Mouse (Mus musculus): Measurements from ENCODE around the gene Cldn9. TPM values are rescaled to one million over a fixed set of nuclear protein-coding genes. Genes with fewer than 3 reads are reported as not detected.

Gene Cldn9
- total and polyA plus RNA-seq, 2 experiments, result not detected

- Histone ChIP-seq H3K4me3 (ENCODE audit: insufficient read depth, low read depth, low read length) (no peak overlapping the region), H3K9ac (ENCODE audit: low read depth, low read length) (no peak overlapping the region), H3K79me2 (ENCODE audit: control insufficient read depth, insufficient read depth, low read length) (no peaks in the 10 kb centered on the region), H3K36me3 (ENCODE audit: control insufficient read depth, insufficient read depth, low read length) (no peaks in the 10 kb centered on the region), H3K27ac (replicated peaks; ENCODE audit: insufficient read depth, low read depth, low read length) (no peak overlapping the region), H3K27me3 (ENCODE audit: control insufficient read depth, insufficient read depth, low read length) (0 out of 2 replicates have a peak, but pooled peaks cover 2% of the 10 kb centered on the region), H3K4me1 (ENCODE audit: control insufficient read depth, insufficient read depth, low read length) (no peaks in the 10 kb centered on the region)
- TF ChIP-seq CTCF (IDR thresholded peaks at IDR 0.05; ENCODE audit: low read depth, low read length) (no peak), POLR2A (IDR thresholded peaks at IDR 0.05; ENCODE audit: extremely low read depth, insufficient read depth, low read length) (no peak)
- 73% methylated on average over 1 of the region's 1 CpGs for WGBS
- no peak for DNase-seq (ENCODE audit: extremely low read depth, low read depth, low spot score)
Measured at GRCm38 (mm10) chr17:23694491-23694890, 10.7 kb upstream of the Cldn9 start.

- no peak for TF ChIP-seq POLR2A (IDR thresholded peaks at IDR 0.05; ENCODE audit: extremely low read depth, insufficient read depth, low read length)
- TF ChIP-seq CTCF (IDR thresholded peaks at IDR 0.05; ENCODE audit: low read depth, low read length), result no peak
- DNase-seq (ENCODE audit: extremely low read depth, low read depth, low spot score), result no peak
- no peak overlapping the region for H3K27ac ChIP-seq (replicated peaks; ENCODE audit: insufficient read depth, low read depth, low read length)
- H3K27me3 ChIP-seq (ENCODE audit: control insufficient read depth, insufficient read depth, low read length), result peaks cover 15% of the 10 kb centered on the region
- no peaks in the 10 kb centered on the region for H3K4me1 ChIP-seq (ENCODE audit: control insufficient read depth, insufficient read depth, low read length)
- WGBS, result 32% methylated on average over 15 of the region's 15 CpGs
- H3K36me3 ChIP-seq (ENCODE audit: control insufficient read depth, insufficient read depth, low read length), result no peaks in the 10 kb centered on the region
- no peak overlapping the region for H3K4me3 ChIP-seq (ENCODE audit: insufficient read depth, low read depth, low read length)
- no peak overlapping the region for H3K9ac ChIP-seq (ENCODE audit: low read depth, low read length)
- H3K79me2 ChIP-seq (ENCODE audit: control insufficient read depth, insufficient read depth, low read length), result no peaks in the 10 kb centered on the region
Measured at GRCm38 (mm10) chr17:23683226-23683625, 600 bp downstream of the Cldn9 start.

- WGBS, result 69% methylated on average over 3 of the region's 3 CpGs
- DNase-seq (ENCODE audit: extremely low read depth, low read depth, low spot score), result no peak
Measured at GRCm38 (mm10) chr17:23682530-23682929, 1.3 kb downstream of the Cldn9 start.

GRCm38 (mm10) chr17:23682092-23682491 lies 1.7 kb downstream of the Cldn9 start:
- Histone ChIP-seq H3K79me2 (ENCODE audit: control insufficient read depth, insufficient read depth, low read length) (no peaks in the 10 kb centered on the region), H3K36me3 (ENCODE audit: control insufficient read depth, insufficient read depth, low read length) (no peaks in the 10 kb centered on the region), H3K27me3 (ENCODE audit: control insufficient read depth, insufficient read depth, low read length) (peaks cover 15% of the 10 kb centered on the region), H3K9ac (ENCODE audit: low read depth, low read length) (no peak overlapping the region), H3K4me1 (ENCODE audit: control insufficient read depth, insufficient read depth, low read length) (0 out of 2 replicates have a peak, but pooled peaks cover 1% of the 10 kb centered on the region), H3K27ac (replicated peaks; ENCODE audit: insufficient read depth, low read depth, low read length) (no peak overlapping the region), H3K4me3 (ENCODE audit: insufficient read depth, low read depth, low read length) (no peak overlapping the region)
- no peak for DNase-seq (ENCODE audit: extremely low read depth, low read depth, low spot score)
- no peak for TF ChIP-seq POLR2A (IDR thresholded peaks at IDR 0.05; ENCODE audit: extremely low read depth, insufficient read depth, low read length)
- no peak for TF ChIP-seq CTCF (IDR thresholded peaks at IDR 0.05; ENCODE audit: low read depth, low read length)
- WGBS, result 52% methylated on average over 4 of the region's 4 CpGs

More at GRCm38 (mm10) chr17:23682530-23682929, 1.3 kb downstream of the Cldn9 start:
- Histone ChIP-seq H3K9ac (ENCODE audit: low read depth, low read length) (no peak overlapping the region), H3K79me2 (ENCODE audit: control insufficient read depth, insufficient read depth, low read length) (no peaks in the 10 kb centered on the region), H3K4me3 (ENCODE audit: insufficient read depth, low read depth, low read length) (no peak overlapping the region), H3K4me1 (ENCODE audit: control insufficient read depth, insufficient read depth, low read length) (no peaks in the 10 kb centered on the region), H3K36me3 (ENCODE audit: control insufficient read depth, insufficient read depth, low read length) (no peaks in the 10 kb centered on the region), H3K27ac (replicated peaks; ENCODE audit: insufficient read depth, low read depth, low read length) (no peak overlapping the region), H3K27me3 (ENCODE audit: control insufficient read depth, insufficient read depth, low read length) (peaks cover 15% of the 10 kb centered on the region)
- no peak for TF ChIP-seq POLR2A (IDR thresholded peaks at IDR 0.05; ENCODE audit: extremely low read depth, insufficient read depth, low read length)
- no peak for TF ChIP-seq CTCF (IDR thresholded peaks at IDR 0.05; ENCODE audit: low read depth, low read length)

GRCm38 (mm10) chr17:23681086-23681485 lies 2.7 kb downstream of the Cldn9 start:
- Histone ChIP-seq H3K79me2 (ENCODE audit: control insufficient read depth, insufficient read depth, low read length) (no peaks in the 10 kb centered on the region), H3K27ac (replicated peaks; ENCODE audit: insufficient read depth, low read depth, low read length) (no peak overlapping the region), H3K4me1 (ENCODE audit: control insufficient read depth, insufficient read depth, low read length) (0 out of 2 replicates have a peak, but pooled peaks cover 4% of the 10 kb centered on the region), H3K27me3 (ENCODE audit: control insufficient read depth, insufficient read depth, low read length) (peaks cover 15% of the 10 kb centered on the region), H3K4me3 (ENCODE audit: insufficient read depth, low read depth, low read length) (no peak overlapping the region), H3K36me3 (ENCODE audit: control insufficient read depth, insufficient read depth, low read length) (no peaks in the 10 kb centered on the region), H3K9ac (ENCODE audit: low read depth, low read length) (no peak overlapping the region)
- no peak for DNase-seq (ENCODE audit: extremely low read depth, low read depth, low spot score)
- WGBS, result 43% methylated on average over 10 of the region's 10 CpGs
- TF ChIP-seq POLR2A (IDR thresholded peaks at IDR 0.05; ENCODE audit: extremely low read depth, insufficient read depth, low read length) (no peak), CTCF (IDR thresholded peaks at IDR 0.05; ENCODE audit: low read depth, low read length) (no peak)

GRCm38 (mm10) chr17:23680336-23680735 lies 3.5 kb downstream of the Cldn9 start:
- 73% methylated on average over 9 of the region's 9 CpGs for WGBS
- H3K4me1 ChIP-seq (ENCODE audit: control insufficient read depth, insufficient read depth, low read length), result 0 out of 2 replicates have a peak, but pooled peaks cover 4% of the 10 kb centered on the region
- H3K79me2 ChIP-seq (ENCODE audit: control insufficient read depth, insufficient read depth, low read length), result no peaks in the 10 kb centered on the region
- no peak overlapping the region for H3K4me3 ChIP-seq (ENCODE audit: insufficient read depth, low read depth, low read length)
- H3K27me3 ChIP-seq (ENCODE audit: control insufficient read depth, insufficient read depth, low read length), result peaks cover 15% of the 10 kb centered on the region
- H3K9ac ChIP-seq (ENCODE audit: low read depth, low read length), result no peak overlapping the region
- DNase-seq (ENCODE audit: extremely low read depth, low read depth, low spot score), result no peak
- no peaks in the 10 kb centered on the region for H3K36me3 ChIP-seq (ENCODE audit: control insufficient read depth, insufficient read depth, low read length)
- TF ChIP-seq POLR2A (IDR thresholded peaks at IDR 0.05; ENCODE audit: extremely low read depth, insufficient read depth, low read length) (no peak), CTCF (IDR thresholded peaks at IDR 0.05; ENCODE audit: low read depth, low read length) (no peak)
- no peak overlapping the region for H3K27ac ChIP-seq (replicated peaks; ENCODE audit: insufficient read depth, low read depth, low read length)

Data from liver, adult 2 months (tissue).